Mouse (Mus musculus): ENCODE measurements around the gene Supt3. TPM values are rescaled to one million over a fixed set of nuclear protein-coding genes. Genes with fewer than 3 reads are reported as not detected.

The Supt3 gene
- polyA plus RNA-seq, 1 experiment: 6.4 TPM

DNA sequence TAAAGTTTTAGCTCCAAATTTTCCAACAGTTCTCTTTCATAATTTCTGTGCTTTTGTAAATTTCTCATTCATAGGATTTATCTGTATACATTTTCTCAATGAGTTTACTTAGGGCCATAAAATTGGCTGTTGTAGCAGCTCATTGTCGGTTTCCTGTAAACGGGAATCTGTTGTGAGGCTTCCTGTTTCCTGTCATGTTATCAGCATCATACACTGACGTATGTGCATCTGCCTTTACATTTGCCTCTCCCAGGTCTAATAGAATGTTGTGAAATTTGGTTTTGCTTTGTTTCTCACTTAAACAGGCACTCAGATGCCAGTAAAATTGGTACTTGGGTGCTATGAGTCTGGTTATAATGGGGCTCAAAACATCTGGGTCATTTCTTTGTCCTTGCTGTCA is 338.4 kb downstream of the Supt3 start:
- WGBS: 71% methylated on average over 3 of the region's 3 CpGs
- no peaks in the 10 kb centered on the region for H3K36me3 ChIP-seq (ENCODE audit: control insufficient read depth, insufficient read depth, low read length)
- H3K4me3 ChIP-seq (ENCODE audit: insufficient read depth, low read depth, low read length): no peak overlapping the region
- no peaks in the 10 kb centered on the region for H3K27me3 ChIP-seq (replicated peaks; ENCODE audit: control insufficient read depth, insufficient read depth, low read length)
- no peak for TF ChIP-seq CTCF (conservative IDR thresholded peaks at IDR 0.05; ENCODE audit: insufficient read depth, insufficient read length, low read depth, low read length)
- no peak for TF ChIP-seq POLR2A (IDR thresholded peaks at IDR 0.05; ENCODE audit: low read depth, low read length)
- no peak for DNase-seq
- H3K4me1 ChIP-seq (ENCODE audit: control insufficient read depth, insufficient read depth, low read length): no peaks in the 10 kb centered on the region
- H3K27ac ChIP-seq (ENCODE audit: insufficient read depth, low read depth, low read length): no peak overlapping the region

DNA sequence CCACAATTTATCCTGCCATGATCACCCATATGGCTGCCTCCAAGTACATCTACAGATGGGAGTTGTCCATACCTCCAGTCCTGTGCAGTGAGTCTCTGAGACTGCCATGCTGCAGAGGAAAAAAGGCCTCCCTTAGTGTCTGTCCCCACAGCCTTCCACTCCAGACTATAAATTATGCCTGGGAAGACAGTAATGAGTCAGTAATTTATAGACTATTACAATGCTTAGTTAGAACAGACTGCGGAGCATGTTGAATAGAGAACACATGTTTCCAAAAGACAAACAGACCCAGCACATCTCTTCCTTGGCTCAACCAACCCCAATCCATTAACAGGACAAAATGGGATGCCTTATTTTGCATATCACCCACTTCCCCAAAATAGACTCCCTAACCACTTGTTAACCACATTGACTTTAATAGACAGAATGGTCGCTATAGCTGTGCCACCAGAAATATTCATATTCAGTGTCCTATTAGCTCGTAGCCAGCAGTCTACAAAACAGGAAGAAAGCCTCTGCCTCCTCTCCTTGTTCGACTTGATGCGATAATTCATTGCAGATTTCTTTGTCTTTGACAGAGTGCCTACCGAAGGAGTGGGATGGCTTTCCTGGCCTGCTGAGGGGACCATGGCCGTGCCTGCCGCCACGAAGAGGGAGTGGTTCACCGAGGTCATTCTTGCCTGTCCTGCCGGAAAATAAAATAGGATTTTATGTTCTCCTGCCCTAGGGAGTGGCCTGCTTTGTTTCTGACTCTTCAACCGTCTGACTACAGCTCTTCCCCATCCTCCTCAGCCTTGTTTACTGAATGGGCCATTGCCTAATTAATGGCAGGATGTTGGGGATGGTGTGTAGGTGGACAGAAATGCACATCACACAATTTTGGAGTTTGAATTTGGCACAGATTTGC is 341.9 kb downstream of the Supt3 start:
- H3K4me3 ChIP-seq (ENCODE audit: insufficient read depth, low read depth, low read length): no peak overlapping the region
- H3K36me3 ChIP-seq (ENCODE audit: control insufficient read depth, insufficient read depth, low read length): no peaks in the 10 kb centered on the region
- TF ChIP-seq POLR2A (IDR thresholded peaks at IDR 0.05; ENCODE audit: low read depth, low read length): no peak
- no peak for TF ChIP-seq CTCF (conservative IDR thresholded peaks at IDR 0.05; ENCODE audit: insufficient read depth, insufficient read length, low read depth, low read length)
- no peak overlapping the region for H3K27ac ChIP-seq (ENCODE audit: insufficient read depth, low read depth, low read length)
- H3K4me1 ChIP-seq (ENCODE audit: control insufficient read depth, insufficient read depth, low read length): no peaks in the 10 kb centered on the region
- no peaks in the 10 kb centered on the region for H3K27me3 ChIP-seq (replicated peaks; ENCODE audit: control insufficient read depth, insufficient read depth, low read length)
- DNase-seq: no peak
- 37% methylated on average over 12 of the region's 12 CpGs for WGBS

DNA sequence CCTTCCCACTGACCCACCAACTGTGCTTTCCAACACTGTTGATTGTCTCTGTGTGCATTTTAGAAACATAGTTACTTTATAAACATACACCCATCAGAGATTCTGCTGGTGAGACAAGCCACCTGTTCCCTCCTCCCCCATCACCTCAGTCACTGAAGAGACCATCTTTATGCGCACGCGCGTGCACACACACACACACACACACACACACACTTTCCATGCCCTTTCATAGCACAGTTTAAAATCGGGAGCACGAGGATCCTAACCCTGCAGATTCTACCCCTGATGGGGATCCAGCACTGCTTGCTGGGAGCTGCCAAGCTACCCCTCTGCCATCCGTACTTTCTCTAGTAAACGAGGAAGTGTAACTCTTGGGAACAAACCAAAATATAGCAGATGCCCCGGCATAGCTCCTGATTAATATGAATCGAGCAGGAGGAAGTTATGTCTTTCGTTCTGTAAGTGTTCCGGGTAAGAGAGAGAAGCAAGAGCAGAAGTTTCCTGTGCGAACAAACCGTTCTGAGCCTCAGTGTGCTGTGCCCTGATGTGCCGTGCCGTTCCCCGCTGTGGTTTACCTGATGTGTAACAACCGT is 342.8 kb downstream of the Supt3 start:
- Histone ChIP-seq H3K4me1 (ENCODE audit: control insufficient read depth, insufficient read depth, low read length) (no peaks in the 10 kb centered on the region), H3K36me3 (ENCODE audit: control insufficient read depth, insufficient read depth, low read length) (no peaks in the 10 kb centered on the region), H3K27me3 (replicated peaks; ENCODE audit: control insufficient read depth, insufficient read depth, low read length) (no peaks in the 10 kb centered on the region), H3K27ac (ENCODE audit: insufficient read depth, low read depth, low read length) (no peak overlapping the region), H3K4me3 (ENCODE audit: insufficient read depth, low read depth, low read length) (no peak overlapping the region)
- 73% methylated on average over 18 of the region's 18 CpGs for WGBS
- DNase-seq: no peak
- no peak for TF ChIP-seq POLR2A (IDR thresholded peaks at IDR 0.05; ENCODE audit: low read depth, low read length)
- TF ChIP-seq CTCF (conservative IDR thresholded peaks at IDR 0.05; ENCODE audit: insufficient read depth, insufficient read length, low read depth, low read length): no peak

DNA sequence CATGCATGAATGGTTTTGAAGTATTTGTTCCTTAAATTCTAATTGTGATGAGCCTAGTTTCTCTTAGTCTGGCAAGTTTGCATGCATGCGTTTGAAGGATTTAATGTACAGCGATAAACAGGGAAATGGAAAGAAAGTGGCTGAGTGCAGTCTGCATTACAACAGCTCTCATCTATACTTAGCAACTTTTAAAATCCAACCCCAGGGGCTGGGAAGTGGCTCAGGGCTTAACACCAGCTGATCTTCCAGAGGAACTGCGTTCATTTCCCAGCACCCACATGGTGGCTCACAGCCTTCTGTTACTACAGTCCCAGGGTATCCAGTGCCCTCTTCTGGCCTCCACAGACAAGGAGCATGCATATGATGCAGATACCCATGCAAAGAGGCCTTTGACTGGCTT is 346.9 kb downstream of the Supt3 start:
- WGBS: 89% methylated on average over 3 of the region's 3 CpGs
- no peak overlapping the region for H3K27ac ChIP-seq (ENCODE audit: insufficient read depth, low read depth, low read length)

DNA sequence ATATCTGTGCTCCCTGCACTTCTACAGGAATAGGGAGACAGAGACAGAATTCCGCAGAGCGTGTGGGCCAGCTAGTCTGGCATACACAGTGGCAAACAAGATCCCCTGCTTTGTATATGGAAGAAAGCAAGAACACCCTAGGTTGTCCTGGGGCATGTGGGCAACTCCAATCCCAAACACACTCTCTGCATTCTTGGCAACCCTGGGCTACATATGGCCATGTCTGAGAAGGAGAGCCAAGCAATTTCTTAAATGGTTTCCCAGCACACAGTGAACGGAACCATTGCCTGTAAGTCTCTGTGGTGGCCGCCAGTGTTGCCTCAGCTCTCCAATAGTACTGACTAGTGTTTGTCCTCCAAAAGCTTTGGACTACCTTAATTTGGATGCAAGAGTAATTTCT is 351.7 kb downstream of the Supt3 start:
- WGBS: 91% methylated on average over 4 of the region's 4 CpGs
- Histone ChIP-seq H3K4me3 (ENCODE audit: insufficient read depth, low read depth, low read length) (no peak overlapping the region), H3K27me3 (replicated peaks; ENCODE audit: control insufficient read depth, insufficient read depth, low read length) (no peaks in the 10 kb centered on the region), H3K4me1 (ENCODE audit: control insufficient read depth, insufficient read depth, low read length) (no peaks in the 10 kb centered on the region), H3K36me3 (ENCODE audit: control insufficient read depth, insufficient read depth, low read length) (no peaks in the 10 kb centered on the region), H3K27ac (ENCODE audit: insufficient read depth, low read depth, low read length) (no peak overlapping the region)
- DNase-seq: no peak
- TF ChIP-seq POLR2A (IDR thresholded peaks at IDR 0.05; ENCODE audit: low read depth, low read length) (no peak), CTCF (conservative IDR thresholded peaks at IDR 0.05; ENCODE audit: insufficient read depth, insufficient read length, low read depth, low read length) (no peak)

More for the DNA sequence above, 346.9 kb downstream of the Supt3 start:
- DNase-seq: no peak
- no peak for TF ChIP-seq CTCF (conservative IDR thresholded peaks at IDR 0.05; ENCODE audit: insufficient read depth, insufficient read length, low read depth, low read length)
- TF ChIP-seq POLR2A (IDR thresholded peaks at IDR 0.05; ENCODE audit: low read depth, low read length): no peak
- Histone ChIP-seq H3K36me3 (ENCODE audit: control insufficient read depth, insufficient read depth, low read length) (no peaks in the 10 kb centered on the region), H3K27me3 (replicated peaks; ENCODE audit: control insufficient read depth, insufficient read depth, low read length) (no peaks in the 10 kb centered on the region), H3K4me1 (ENCODE audit: control insufficient read depth, insufficient read depth, low read length) (no peaks in the 10 kb centered on the region), H3K4me3 (ENCODE audit: insufficient read depth, low read depth, low read length) (no peak overlapping the region)

DNA sequence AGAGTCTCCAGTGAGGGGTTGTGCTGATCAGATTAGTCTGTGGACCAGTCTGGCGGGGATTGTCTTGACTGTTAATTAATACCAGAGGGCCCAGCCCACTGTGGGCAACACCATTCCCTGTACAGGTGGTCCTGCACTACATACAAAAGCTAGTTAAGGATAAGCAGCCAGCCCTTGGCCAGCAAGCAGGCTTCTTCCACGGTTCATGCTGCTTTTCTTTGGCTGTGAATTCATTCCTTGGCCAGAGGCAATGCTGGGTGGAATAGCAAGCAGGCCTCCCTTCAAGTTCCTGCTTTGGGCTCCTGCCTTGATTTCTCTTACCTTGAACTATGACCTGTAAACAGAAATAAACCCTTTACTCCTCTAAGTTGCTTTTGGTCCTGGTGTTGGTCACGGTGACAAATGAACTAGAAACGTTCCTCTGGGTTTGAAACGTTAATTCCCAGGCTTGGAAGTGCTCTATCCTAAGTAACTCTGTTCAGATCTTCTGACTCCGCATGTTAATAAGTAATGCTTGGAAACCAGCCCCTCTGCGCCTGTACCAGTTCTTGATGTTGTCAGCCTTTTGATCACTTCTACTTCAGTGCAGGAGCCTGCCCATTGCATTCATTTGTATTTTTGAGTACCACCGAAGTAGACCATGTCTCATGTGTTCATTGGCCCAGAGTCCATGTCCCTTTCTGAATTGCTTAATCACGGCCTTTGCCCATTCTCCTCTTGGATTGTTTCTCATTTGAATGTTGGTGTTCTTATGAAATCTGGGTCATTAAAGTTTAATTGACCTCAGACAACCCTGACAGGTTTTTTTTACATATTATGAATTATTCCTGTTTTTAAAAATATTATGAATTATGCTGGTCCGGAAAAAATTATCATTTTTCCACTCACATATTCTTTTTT is 356.8 kb downstream of the Supt3 start:
- Histone ChIP-seq H3K4me3 (ENCODE audit: insufficient read depth, low read depth, low read length) (no peak overlapping the region), H3K4me1 (ENCODE audit: control insufficient read depth, insufficient read depth, low read length) (no peaks in the 10 kb centered on the region), H3K36me3 (ENCODE audit: control insufficient read depth, insufficient read depth, low read length) (no peaks in the 10 kb centered on the region), H3K27ac (ENCODE audit: insufficient read depth, low read depth, low read length) (peak overlapping the region; percentile 6), H3K27me3 (replicated peaks; ENCODE audit: control insufficient read depth, insufficient read depth, low read length) (no peaks in the 10 kb centered on the region)
- TF ChIP-seq CTCF (conservative IDR thresholded peaks at IDR 0.05; ENCODE audit: insufficient read depth, insufficient read length, low read depth, low read length) (no peak), POLR2A (IDR thresholded peaks at IDR 0.05; ENCODE audit: low read depth, low read length) (no peak)
- peak; percentile 87 for DNase-seq
- 59% methylated on average over 10 of the region's 10 CpGs for WGBS

All from kidney, adult 2 months (tissue).